Mouse (Mus musculus): ENCODE data around the gene Plxna2. TPM values are rescaled to one million over a fixed set of nuclear protein-coding genes. Genes with fewer than 3 reads are reported as not detected.
A peak's percentile ranks its signal among the peaks of the same experiment; 100 is the strongest.

The Plxna2 gene
- total RNA-seq, 4 experiments from 2014 or later: 18.8 to 28.3 (median 25.5) TPM

DNA sequence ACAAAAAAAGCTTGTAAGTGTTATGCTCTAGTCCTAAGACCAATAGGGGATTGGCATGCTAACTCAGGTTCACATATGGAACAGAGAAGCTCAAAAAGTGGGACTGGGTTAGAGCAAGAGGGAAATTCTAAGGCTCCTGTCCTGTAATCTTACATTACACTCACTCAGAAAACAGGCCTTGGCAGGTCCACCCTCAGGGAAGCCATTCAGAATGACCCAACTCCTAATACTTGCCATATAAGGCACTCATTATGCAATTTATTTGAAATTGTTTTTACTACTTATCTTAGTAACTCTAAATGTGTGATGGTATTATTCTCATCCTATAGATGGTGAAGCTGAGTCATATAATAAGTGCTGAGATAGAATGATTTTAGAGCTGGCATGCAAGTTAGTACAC, 146.9 kb downstream of the Plxna2 start:
- DNase-seq (ENCODE audit: low spot score): no peak

DNA sequence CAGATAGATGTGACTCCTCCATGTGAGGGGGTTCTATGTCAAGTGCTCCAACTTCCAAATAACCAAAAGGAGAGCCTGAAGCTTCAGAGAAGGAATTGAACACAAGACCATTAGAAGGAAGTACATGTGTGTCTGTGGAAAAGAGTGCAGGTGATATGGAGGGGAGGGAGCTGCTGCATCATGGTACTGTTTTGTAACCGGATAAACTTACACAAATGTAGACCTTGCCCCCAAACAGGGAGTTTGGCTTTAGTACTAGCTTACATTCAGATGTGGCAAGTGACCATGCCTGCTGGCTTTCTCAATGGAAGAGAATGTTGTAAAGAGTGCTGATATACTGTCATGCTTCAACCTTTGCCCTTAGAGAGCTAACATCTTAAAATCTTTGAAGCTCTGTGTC, 150.8 kb downstream of the Plxna2 start:
- no peak for DNase-seq (ENCODE audit: low spot score)

DNA sequence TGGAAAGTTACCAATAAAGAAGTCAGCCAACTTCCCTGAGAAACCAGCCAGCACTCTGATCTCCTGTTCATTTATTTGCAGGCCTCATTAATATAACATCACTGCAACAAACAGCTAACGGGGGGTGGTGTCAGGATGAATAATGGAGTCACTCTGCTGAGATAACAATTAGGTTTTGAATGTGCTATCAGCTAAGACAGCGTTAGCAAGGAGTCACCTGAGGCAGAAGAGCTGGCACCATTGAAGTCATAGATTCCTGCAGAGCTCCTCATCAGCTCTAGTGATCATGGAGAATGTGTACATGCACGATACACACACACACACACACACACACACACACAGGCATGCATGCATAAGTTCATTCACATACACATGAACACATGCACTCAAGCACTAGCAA, 154.0 kb downstream of the Plxna2 start:
- no peak for DNase-seq (ENCODE audit: low spot score)

DNA sequence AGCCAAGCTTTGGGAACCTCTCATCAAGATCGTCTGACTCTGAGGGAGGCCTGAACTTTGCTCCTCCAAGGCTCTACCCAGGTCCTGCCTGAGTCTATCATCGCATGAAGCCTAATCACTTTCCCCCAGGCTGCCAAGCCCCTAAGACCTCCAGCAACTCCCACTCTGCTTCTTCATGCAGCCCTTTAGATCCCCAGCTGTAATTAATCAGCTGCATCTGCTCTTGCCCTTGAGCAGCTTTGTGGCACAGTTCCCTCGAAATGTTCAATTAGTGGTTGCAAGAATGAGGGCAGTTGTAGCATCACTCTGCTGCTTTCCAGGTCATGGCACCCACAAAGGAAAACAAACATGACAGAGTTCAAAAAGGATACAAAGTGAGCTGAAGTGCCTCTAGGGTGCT, 155.9 kb downstream of the Plxna2 start:
- DNase-seq (ENCODE audit: low spot score): no peak

DNA sequence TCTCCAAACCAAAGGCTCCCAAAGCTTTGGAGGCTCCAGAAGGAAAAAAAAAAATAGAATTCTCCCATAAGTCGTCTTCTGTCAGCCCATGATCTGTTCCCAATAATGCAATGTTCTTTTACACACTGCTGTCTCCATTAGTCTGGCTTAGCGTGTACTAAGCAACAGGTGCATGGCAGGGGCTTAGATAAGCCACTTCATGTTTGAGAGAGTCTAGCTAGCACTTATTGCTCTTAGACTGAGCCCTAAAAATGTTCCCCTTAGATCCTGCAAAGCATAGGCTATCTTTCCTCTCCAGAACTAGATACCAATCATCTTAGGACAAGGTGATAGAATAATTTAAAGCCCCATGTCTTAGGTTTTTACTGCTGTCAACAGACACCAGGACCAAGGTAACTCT, 156.3 kb downstream of the Plxna2 start:
- no peak for DNase-seq (ENCODE audit: low spot score)

DNA sequence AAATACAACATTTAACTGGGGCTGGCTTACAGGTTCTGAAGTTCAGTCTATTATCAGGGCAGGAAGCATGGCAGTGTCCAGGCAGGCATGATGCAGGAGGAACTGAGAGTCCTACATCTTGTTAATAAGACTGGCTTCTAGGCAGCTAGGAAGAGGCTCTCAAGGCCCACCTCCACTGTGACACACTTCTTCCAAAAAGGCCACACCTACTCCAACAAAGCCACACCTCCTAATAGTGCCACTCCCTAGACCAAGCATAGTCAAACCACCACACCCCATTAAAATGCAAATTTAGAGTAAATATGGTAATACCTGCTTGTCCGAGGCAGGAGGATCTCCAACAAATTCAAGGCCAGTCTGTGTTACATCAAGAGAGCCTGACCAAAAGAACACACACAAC, 156.7 kb downstream of the Plxna2 start:
- DNase-seq (ENCODE audit: low spot score): no peak

DNA sequence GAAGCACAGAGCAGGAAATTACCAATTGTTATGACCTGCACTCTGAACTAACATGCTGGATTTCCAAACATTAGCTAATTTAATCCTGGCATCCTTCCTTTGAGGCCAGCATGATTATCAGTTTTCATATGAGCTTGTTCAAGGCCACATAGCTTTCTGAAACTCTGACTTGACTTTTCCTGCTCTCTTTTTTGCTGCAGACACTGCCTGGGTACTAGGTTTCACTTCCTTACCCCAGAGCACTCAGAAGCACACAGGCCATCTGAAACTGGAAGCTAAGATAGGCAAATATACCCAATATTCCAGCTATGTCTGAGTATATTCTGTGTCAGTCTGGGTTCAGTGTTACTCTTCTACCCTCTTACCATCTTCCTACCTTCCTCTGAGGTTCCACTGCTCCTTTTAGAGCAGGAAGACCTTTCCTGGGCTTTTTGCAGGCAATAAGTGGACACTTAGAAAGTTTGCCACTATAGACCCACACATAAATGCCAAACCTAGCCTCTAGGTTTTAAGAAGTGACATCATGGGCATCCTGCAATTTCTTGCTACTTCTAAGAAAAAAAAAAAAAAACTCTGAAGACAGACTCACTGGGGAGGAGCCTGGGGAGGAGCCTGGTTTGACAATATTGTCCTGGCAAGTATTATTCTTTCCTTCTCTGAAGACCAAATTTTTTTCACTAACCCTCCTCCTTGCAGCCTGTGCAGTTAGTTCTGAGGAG, 157.8 kb downstream of the Plxna2 start:
- no peak for DNase-seq (ENCODE audit: low spot score)

DNA sequence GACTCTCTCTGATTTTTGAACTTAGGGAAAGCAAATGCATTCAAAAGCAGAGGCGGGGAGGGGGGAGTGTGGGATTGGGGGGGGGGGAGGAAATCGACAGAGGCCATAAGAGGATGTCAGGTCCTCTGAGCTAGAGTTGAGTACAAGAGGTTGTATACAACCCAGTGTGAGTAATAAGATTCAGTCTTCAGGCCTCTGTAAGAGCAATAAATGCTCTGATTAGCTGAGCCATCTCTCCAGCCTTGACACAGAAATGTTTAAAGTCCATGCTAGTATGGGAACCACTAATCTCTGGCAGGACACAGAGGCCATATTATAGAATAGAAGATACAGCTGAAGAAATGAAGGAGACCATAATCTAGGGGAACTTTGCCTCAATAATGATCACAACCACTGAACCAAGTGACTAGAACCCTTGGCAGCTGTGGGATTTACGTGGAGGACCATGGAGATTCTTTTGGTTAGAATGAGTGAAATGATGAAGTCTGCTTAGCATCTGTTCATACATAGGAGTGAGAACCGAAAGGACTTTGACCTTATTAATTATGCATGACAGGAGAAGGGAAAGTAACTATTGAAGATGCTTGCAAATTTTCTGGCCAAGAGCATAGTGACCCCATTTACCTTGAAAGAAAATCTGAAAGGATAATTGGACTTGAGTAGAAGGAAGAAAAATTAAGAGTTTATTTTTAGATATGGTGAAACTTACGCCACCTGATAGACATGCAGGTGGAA, 158.7 kb downstream of the Plxna2 start:
- DNase-seq (ENCODE audit: low spot score): no peak

DNA sequence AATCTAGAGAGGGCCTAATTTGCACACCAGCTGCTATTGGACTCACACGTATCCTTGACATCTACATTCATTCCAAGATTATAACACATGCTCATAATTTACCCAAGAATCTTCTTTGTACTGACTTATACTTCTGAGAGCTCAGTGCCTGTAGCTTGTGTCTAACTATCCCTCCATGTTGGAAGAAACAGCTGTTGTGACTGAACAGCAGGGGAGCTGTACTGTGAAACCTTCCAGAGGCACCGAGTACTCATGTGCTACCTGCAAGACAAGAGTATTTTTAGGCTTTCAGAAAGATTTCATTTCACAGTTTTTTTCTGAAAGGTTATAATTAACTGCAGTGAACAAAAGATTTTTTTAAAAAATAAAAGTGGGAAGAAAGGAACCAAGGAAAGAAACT, 159.6 kb downstream of the Plxna2 start:
- no peak for DNase-seq (ENCODE audit: low spot score)

DNA sequence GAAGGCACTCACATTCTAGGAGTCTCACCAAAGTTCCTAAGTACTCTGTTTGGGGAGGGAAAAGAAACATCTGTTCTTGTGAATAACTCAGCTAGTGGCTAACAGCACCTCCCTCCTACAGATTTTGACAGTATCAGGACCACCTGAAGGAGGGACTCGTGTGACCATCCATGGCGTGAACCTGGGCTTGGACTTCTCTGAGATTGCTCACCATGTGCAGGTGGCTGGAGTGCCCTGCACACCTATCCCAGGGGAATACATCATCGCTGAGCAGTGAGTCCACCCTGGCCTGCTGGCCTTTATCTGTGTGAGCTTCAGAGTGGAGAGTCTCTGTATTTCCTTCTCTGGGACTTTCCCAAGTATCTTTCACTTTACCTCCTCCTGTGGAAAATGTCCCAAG, 162.4 kb downstream of the Plxna2 start:
- DNase-seq (ENCODE audit: low spot score): no peak

DNA sequence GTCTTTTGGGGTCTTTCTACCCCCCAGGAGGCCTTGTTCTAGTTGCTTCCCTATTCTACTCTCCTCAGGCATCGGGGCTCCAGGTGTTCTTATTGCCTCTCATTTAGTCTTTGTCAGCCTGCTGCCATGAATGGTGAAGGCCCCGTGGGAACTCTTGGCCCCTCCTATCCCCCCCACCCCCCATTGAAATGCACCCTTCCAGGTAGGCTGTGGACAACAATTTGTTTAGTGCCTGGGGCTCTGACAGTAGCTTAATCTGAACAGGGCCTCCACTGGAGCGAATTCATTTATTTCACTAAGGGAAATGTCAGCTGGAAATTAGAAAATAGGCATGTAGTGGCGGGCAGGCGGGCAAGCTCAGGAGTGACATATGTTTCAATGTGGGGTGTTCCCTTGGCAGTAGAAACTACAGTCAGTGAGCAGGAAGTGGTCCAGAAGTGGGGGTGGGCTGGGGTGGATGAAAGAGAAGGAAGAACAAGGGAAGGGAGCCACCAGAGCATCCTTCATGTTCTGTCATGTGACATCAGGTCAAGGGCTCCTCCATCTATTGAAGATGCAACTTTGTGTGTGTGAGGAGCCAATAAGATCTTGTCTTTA, 162.9 kb downstream of the Plxna2 start:
- no peak for DNase-seq (ENCODE audit: low spot score)

DNA sequence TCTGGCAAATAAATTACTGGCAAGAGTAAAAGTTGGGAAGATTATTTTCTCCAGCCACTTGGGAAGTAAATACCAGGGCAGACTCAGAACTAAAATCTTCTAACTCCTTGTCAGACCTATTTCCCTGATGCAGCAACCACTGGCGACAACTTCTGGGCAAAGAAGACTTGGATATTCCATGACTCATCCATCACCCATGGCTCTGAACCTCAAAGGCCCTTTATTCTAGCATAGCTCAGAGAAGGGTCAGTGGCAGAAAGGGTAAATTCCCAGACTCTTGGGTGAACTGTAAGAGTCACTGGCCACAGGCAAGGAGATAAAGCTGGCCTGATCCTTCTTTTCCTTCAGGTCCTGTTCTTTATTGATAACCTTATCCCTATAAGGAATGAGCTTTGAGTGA, 163.5 kb downstream of the Plxna2 start:
- DNase-seq (ENCODE audit: low spot score): no peak

DNA sequence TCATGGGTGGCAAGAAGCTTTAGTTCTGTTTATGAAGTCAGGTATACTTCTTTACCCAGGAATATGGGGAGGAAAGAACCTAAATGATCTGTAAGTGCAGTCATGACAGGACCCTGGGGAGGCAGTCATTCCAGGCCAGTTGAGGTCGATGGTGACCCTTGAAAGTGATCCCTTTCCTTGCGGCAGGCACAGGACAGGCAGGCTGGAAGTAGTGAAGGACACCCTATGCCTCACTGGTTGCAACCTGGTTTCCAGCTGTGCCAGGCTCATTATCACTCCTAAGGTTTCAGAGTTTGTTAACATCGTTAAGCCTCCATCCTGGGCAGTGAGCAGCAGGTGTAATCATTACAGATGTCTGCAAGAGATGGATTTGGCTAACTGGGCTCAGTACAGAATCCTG, 164.3 kb downstream of the Plxna2 start:
- DNase-seq (ENCODE audit: low spot score): no peak

DNA sequence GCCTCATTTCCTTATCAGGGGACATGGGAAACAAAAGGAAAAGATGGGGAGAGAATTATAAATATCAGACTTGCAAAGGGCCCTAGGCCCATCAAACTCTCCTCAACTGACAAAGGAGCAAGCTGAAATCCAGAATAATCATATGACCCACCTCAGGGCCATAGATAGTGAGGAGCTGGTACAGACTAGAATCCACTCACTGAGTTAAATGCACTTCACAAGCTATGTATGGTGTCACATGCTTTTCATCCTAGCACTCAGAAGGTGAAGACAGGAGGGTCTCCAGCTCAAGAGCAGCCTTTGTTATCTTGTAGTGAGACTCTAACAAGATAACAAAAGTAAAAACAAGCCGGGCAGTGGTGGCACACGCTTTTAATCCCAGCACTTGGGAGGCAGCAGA, 169.6 kb downstream of the Plxna2 start:
- no peak for DNase-seq (ENCODE audit: low spot score)

DNA sequence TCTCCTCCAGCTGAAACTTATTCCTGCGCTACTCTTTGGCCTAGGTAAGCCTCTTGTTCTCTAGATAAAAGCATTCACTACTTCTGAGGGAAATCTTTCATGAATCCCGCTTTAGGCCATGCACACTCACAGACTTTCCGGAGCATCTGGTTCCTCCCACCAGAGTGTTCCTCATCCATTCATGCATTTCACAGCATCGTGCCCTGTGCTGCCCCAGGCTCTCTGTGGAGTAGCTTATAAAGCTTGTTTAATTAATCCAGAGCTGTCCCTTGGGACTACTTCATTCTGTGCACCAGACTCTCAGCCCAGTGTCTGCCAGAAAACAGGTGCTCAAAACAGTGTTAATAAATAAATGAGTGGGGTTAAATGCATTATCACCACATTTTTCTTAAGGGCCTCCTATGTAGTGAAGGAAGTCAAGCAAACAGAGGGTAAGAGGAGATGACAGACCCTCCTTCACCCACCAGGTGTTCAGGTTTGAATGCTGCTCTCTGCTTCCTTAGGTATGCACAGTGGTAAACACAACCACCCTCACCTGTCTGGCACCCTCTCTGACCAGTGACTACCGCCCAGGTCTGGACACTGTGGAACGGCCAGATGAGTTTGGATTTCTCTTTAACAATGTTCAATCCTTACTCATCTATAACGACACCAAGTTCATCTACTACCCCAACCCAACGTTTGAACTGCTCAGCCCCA, 175.4 kb downstream of the Plxna2 start:
- no peak for DNase-seq (ENCODE audit: low spot score)

DNA sequence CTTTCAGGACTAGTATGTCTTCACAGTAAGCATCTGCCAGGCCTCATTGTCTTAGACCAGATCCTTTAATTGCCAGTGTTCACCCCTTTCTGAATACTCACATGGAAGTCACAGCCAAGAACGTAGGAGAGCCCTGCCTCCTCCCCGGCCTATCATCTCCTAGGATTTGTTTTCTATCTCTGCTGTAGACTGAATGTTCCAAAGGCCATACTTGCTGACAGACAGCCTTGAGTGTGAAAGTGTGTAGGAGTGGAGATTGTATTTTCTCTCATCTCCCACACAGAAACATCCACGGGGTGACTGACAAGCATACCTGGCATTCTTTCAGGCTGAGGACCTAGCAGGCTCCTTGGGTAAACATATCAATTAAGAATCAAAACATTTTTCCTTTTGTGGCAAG, 177.3 kb downstream of the Plxna2 start:
- DNase-seq (ENCODE audit: low spot score): no peak

DNA sequence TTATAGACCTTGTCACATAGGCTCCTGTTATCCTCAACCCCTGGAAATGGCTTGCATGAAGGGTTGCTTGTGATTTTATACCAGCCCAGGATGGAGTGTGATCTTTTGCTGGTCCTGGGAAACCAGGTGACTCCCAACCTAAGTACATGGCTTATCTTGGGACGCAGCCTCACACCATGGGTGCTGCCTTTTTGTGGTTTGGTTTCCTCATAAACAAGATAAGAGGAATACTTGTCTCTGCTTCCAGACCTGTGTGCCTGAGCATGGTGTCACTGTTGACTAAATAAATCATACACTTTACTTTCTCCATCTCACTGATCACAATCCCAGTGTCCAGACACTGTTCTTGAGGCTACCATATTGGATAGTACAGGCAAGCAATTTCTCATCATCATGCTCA, 179.8 kb downstream of the Plxna2 start:
- no peak for DNase-seq (ENCODE audit: low spot score)

DNA sequence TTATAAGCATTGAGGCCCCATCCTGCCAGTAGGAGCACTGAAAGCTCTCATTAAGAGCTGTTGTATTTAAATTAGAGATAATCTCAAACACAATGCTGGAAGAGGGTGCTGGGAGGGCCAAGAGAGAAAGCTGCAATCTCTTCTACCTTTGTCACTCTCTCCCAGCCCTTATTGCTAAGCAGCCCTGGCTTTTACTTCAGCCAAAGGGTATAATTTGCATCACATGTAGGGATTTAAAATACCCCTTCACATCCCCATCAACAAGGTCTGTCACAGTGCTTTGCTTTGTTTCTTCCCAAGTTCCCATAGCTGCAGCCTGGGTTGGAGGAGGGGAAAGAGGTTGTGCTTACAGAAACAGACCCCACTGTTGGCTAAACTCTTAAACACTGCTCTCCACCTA, 180.5 kb downstream of the Plxna2 start:
- DNase-seq (ENCODE audit: low spot score): no peak

DNA sequence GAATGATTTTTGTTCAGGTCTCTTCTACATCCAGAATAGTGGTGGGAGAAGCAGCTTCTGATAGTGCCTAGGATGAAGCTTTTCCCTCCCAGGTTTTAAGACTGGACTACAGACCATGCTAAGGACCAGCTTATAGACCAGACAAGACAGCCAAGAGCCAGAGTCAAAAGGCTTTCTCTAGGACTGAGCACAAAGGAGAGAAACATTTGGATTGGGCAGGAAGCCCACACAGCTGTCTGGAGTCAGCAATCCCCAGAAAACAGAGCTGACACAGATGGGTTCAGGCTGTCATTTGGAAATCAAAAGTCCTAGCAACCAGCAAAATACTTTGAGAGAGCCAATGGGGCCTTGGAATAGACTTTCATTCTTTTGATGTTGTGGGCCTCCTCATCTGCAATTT, 190.2 kb downstream of the Plxna2 start:
- peak; percentile 53 for DNase-seq (ENCODE audit: low spot score)

DNA sequence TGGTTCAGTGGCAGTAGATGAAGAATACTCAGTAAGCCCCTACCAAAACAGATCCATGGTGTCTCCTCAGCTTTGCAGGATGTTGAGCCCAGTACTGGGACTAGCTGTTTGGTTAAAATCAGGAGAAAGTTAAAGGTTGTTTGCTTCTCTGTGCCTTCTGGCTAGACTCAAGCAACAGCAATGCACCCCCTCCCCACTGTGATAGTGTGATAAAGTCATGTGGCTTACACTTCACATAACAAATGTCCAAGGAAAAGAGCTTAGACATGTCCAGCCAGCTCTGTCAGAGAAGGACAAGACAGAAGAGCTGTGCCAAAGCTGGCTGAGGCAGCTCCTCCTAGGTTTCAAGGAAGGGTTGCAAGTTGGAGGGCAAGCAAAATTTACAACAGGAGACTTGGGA, 190.7 kb downstream of the Plxna2 start:
- DNase-seq (ENCODE audit: low spot score): no peak

DNA sequence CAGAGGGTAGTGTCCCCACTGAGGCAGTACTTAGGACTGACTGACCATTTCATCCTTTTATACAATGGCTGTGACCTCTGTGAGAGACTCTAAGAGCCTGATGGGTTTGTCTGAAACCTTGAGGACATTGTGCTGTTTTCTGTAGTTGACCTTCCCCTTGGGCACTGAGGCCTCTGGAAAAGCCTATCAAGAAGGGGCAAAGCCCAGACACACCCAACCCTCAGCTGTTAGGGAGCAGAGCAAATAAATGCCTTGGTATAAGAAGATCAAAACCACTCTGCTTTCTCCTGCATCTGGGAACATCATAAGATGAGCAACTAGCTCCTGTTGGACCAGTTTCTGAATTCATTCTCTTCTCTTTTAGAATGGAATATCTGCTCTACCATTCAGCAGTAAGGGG, 191.6 kb downstream of the Plxna2 start:
- no peak for DNase-seq (ENCODE audit: low spot score)

DNA sequence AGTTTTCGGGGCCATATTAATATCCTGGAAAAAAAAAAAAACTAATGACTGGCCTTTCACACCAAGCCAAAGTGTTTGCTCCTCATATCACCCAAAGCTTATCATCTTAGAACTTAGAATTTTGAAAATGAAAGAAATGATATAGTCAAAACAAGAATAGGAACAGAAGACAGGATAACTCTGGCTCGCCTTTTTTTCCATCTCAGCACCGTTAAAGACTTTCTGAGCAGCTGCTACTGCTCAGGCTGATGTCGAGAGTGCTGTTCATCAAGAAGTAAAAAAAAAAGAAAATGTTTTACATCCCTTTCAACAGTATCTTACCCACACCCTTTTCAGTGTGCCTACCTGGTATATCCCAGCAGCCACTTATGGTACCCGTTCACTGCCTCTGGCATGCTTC, 196.2 kb downstream of the Plxna2 start:
- no peak for DNase-seq (ENCODE audit: low spot score)

DNA sequence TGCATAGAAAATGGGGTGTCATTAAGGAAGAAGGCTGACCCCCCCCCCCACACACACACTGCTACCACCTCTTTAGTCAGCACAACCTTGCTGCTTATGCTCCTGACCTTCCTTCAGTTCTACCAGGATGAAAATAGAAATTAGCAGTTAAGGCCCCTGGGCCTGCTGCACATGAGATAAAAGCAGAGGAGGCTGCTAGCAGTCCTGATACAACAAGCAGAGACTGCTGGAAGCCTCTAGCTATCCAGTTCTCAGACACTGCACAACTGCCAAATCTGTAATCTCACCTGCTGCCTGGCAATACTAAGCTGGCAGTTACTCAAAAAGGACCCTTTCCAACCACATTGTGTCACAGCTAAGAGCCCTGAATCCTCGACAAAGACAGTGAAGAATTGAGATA, 197.5 kb downstream of the Plxna2 start:
- DNase-seq (ENCODE audit: low spot score): peak; percentile 29

All from heart, adult 8-10 months (tissue).